Mouse (Mus musculus): Measurements from ENCODE around the gene 6430571L13Rik. TPM values are rescaled to one million over a fixed set of nuclear protein-coding genes. Genes with fewer than 3 reads are reported as not detected.

Gene 6430571L13Rik
- total RNA-seq, 2 experiments from 2014 or later: 3.5 to 5.3 TPM

GRCm38 (mm10) chr9:107340911-107341645 lies 676 bp downstream of the 6430571L13Rik start:
- DNase-seq: no peak

GRCm38 (mm10) chr9:107342201-107342709 lies 1.9 kb downstream of the 6430571L13Rik start:
- DNase-seq: no peak

- peak; percentile 56 to 68 for DNase-seq
These were observed 2.9 kb downstream of the 6430571L13Rik start for GRCm38 (mm10) chr9:107343146-107343943.

GRCm38 (mm10) chr9:107344027-107344426 lies 3.6 kb downstream of the 6430571L13Rik start:
- no peak for DNase-seq

- DNase-seq: no peak
These were observed 5.7 kb downstream of the 6430571L13Rik start for GRCm38 (mm10) chr9:107346081-107346480.

GRCm38 (mm10) chr9:107347586-107348183 lies 7.3 kb downstream of the 6430571L13Rik start:
- peak in 1 of 2 experiments; percentile 49 for DNase-seq

GRCm38 (mm10) chr9:107349321-107349720 lies 8.9 kb downstream of the 6430571L13Rik start:
- no peak for DNase-seq

GRCm38 (mm10) chr9:107354826-107355225 lies 14.4 kb downstream of the 6430571L13Rik start:
- no peak for DNase-seq

GRCm38 (mm10) chr9:107355870-107356765 lies 15.7 kb downstream of the 6430571L13Rik start:
- peak; percentile 51 to 77 for DNase-seq

GRCm38 (mm10) chr9:107357651-107358050 lies 17.2 kb downstream of the 6430571L13Rik start:
- DNase-seq: peak; percentile 49 to 92

- DNase-seq: no peak
These were observed 20.6 kb downstream of the 6430571L13Rik start for GRCm38 (mm10) chr9:107360989-107361388.

GRCm38 (mm10) chr9:107366644-107367043 lies 26.2 kb downstream of the 6430571L13Rik start:
- peak; percentile 38 to 83 for DNase-seq

GRCm38 (mm10) chr9:107368302-107368701 lies 27.9 kb downstream of the 6430571L13Rik start:
- no peak for DNase-seq

- no peak for DNase-seq
These were observed 29.1 kb downstream of the 6430571L13Rik start for GRCm38 (mm10) chr9:107369270-107370105.

GRCm38 (mm10) chr9:107370106-107370463 lies 29.7 kb downstream of the 6430571L13Rik start:
- DNase-seq: no peak

GRCm38 (mm10) chr9:107372441-107372840 lies 32.0 kb downstream of the 6430571L13Rik start:
- no peak for DNase-seq

- peak in 1 of 2 experiments; percentile 7 for DNase-seq
These were observed 34.2 kb downstream of the 6430571L13Rik start for GRCm38 (mm10) chr9:107374623-107375022.

GRCm38 (mm10) chr9:107375451-107375850 lies 35.0 kb downstream of the 6430571L13Rik start:
- no peak for DNase-seq

- DNase-seq: no peak
These were observed 37.6 kb downstream of the 6430571L13Rik start for GRCm38 (mm10) chr9:107377961-107378512.

- peak; percentile 54 to 64 for DNase-seq
These were observed 41.3 kb downstream of the 6430571L13Rik start for GRCm38 (mm10) chr9:107381723-107382122.
